Mouse (Mus musculus): ENCODE results near the gene Nlrp6. TPM values are rescaled to one million over a fixed set of nuclear protein-coding genes. Genes with fewer than 3 reads are reported as not detected.
"Not testable (repeated sequence)": the region's sequence is repeated elsewhere in the genome, so short reads cannot be mapped to it uniquely, and the experiment has no call there.

Nlrp6 gene
- total RNA-seq, 2 experiments from 2014 or later = 0.35 to 0.55 TPM

- DNase-seq (ENCODE audit: low spot score in 2 of 2) = no peak
These were observed 28.6 kb downstream of the Nlrp6 start for GRCm38 (mm10) chr7:140949255-140949654.

GRCm38 (mm10) chr7:140949824-140950530 is 29.3 kb downstream of the Nlrp6 start, which contains the start of gene Ifitm5:
Gene Ifitm5, minus strand, starts transcription at chr7:140950291.
- no peak for DNase-seq (ENCODE audit: low spot score in 2 of 2)

- no peak for DNase-seq (ENCODE audit: low spot score in 2 of 2)
These were observed 30.3 kb downstream of the Nlrp6 start for GRCm38 (mm10) chr7:140951051-140951450.

- DNase-seq (ENCODE audit: low spot score in 2 of 2) = no peak
These were observed 31.1 kb downstream of the Nlrp6 start for GRCm38 (mm10) chr7:140951765-140952164.

GRCm38 (mm10) chr7:140952441-140952840 is 31.7 kb downstream of the Nlrp6 start:
- DNase-seq (ENCODE audit: low spot score in 2 of 2) = no peak

- DNase-seq (ENCODE audit: low spot score in 2 of 2) = no peak
These were observed 32.4 kb downstream of the Nlrp6 start for GRCm38 (mm10) chr7:140953133-140953532.

GRCm38 (mm10) chr7:140953800-140954732 is 33.4 kb downstream of the Nlrp6 start:
- no peak for DNase-seq (ENCODE audit: low spot score in 2 of 2)

- no peak for DNase-seq (ENCODE audit: low spot score in 2 of 2)
These were observed 34.0 kb downstream of the Nlrp6 start for GRCm38 (mm10) chr7:140954733-140955071.

- DNase-seq (ENCODE audit: low spot score in 2 of 2) = no peak
These were observed 34.6 kb downstream of the Nlrp6 start for GRCm38 (mm10) chr7:140955342-140955741.

- no peak for DNase-seq (ENCODE audit: low spot score in 2 of 2)
These were observed 35.3 kb downstream of the Nlrp6 start, which contains the start of the genes Gm45717 and Ifitm2 for GRCm38 (mm10) chr7:140955758-140956555. Gene Gm45717, minus strand, starts transcription at chr7:140955937. Gene Ifitm2, minus strand, starts transcription at chr7:140955987.

- no peak for DNase-seq (ENCODE audit: low spot score in 2 of 2)
These were observed 35.8 kb downstream of the Nlrp6 start for GRCm38 (mm10) chr7:140956556-140956869.

- peak in 1 of 2 experiments; percentile 15 for DNase-seq (ENCODE audit: low spot score in 2 of 2)
These were observed 38.6 kb downstream of the Nlrp6 start for GRCm38 (mm10) chr7:140959181-140959901.

- no peak for DNase-seq (ENCODE audit: low spot score in 2 of 2)
These were observed 39.3 kb downstream of the Nlrp6 start for GRCm38 (mm10) chr7:140960026-140960425.

- DNase-seq (ENCODE audit: low spot score in 2 of 2) = no peak
These were observed 40.7 kb downstream of the Nlrp6 start for GRCm38 (mm10) chr7:140961416-140961815.

GRCm38 (mm10) chr7:140962733-140963132 is 42.0 kb downstream of the Nlrp6 start:
- no peak for DNase-seq (ENCODE audit: low spot score in 2 of 2)

- no peak for DNase-seq (ENCODE audit: low spot score in 2 of 2)
These were observed 46.2 kb downstream of the Nlrp6 start, which contains the start of gene Ifitm1 for GRCm38 (mm10) chr7:140966921-140967320. Gene Ifitm1, plus strand, starts transcription at chr7:140967221.

GRCm38 (mm10) chr7:140967862-140968591 is 47.3 kb downstream of the Nlrp6 start:
- DNase-seq (ENCODE audit: low spot score in 2 of 2) = no peak

GRCm38 (mm10) chr7:140968710-140969109 is 48.0 kb downstream of the Nlrp6 start:
- not testable (repeated sequence) for DNase-seq (ENCODE audit: low spot score in 2 of 2)

GRCm38 (mm10) chr7:140970931-140971330 is 50.2 kb downstream of the Nlrp6 start:
- no peak for DNase-seq (ENCODE audit: low spot score in 2 of 2)

All from layer of hippocampus, postnatal 14 days (tissue).